In the genomic region with DNA sequence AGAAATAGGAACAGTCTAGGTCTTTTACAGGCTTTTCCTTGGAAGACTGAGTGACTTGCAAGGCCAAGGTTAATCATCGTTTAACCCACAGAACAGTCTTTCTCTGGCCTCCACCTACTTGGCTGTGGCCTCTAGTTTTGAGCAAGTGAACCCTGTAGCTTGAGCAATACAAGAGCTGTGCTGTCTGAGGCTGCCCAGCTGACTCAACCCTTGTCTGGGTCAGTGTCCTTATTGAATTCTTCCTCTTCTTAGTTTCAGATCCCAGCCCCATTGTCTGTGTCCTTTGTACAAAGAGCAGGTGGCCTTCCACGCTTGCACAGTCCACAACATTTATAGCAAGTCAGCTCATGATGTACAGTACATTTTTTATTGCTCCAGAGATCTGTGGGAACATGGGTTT, we compare ENCODE assay signal across 11 mouse cellular contexts. TPM values are rescaled to one million over a fixed set of nuclear protein-coding genes. Genes with fewer than 3 reads are reported as not detected.
A peak's percentile ranks its signal among the peaks of the same experiment; 100 is the strongest.
DNase-seq lines count a peak whose midpoint lies in the region; ATAC-seq and TF ChIP-seq lines count a peak whose summit lies in the region.
"Had no signal": no experiment of that assay in that cellular context is flagged by ENCODE, and none has a peak within 500 bp of the region (broad histone marks: within the 10 kb centered on the region; RNA-seq: fewer than 3 reads in every experiment).

No protein-coding gene starts in this region.

- no peak overlapping the region for H3K4me2 ChIP-seq in stomach, postnatal 0 days (replicated peaks; ENCODE audit: low read depth)
- H3K4me2 ChIP-seq: heart, embryonic 13.5 days had no signal

- H3K9me3 ChIP-seq in stomach, postnatal 0 days (ENCODE audit: control insufficient read depth, low read length), result no peaks in the 10 kb centered on the region
- H3K9me3 ChIP-seq: heart, embryonic 13.5 days had no signal

- WGBS in stomach, postnatal 0 days, result 54% methylated on average over 2 of the region's 2 CpGs

- TF ChIP-seq CTCF in gastrocnemius, adult 2 months (IDR thresholded peaks at IDR 0.05), result no peak
- TF ChIP-seq CTCF in stomach, postnatal 0 days (IDR thresholded peaks at IDR 0.05; ENCODE audit: low read depth), result no peak

- no peak overlapping the region for H3K4me3 ChIP-seq in gastrocnemius, adult 2 months
- H3K4me3 ChIP-seq in stomach, postnatal 0 days (ENCODE audit: low read depth, low read length), result no peak overlapping the region
- H3K4me3 ChIP-seq: heart, embryonic 13.5 days had no signal

- intact Hi-C loops in gastrocnemius, adult 2 months (cut with DNase I), result loop anchor here (10.0 kb wide), 1 partner anchor 145 kb away; no protein-coding TSS in a partner anchor

- peak; percentile 68 for DNase-seq in gastrocnemius, adult 2 months
- no peak for DNase-seq in gastrocnemius, postnatal 10 days
- peak; percentile 12 to 18 for DNase-seq in spleen, postnatal 36 days (ENCODE audit: low spot score in 2 of 2)
- no peak for DNase-seq in spleen, adult 12 weeks (ENCODE audit: low spot score)
- DNase-seq in kidney, postnatal 10 days, result peak; percentile 47
- DNase-seq in stomach, postnatal 0 days (ENCODE audit: low spot score), result no peak
- no peak for DNase-seq in right cerebral cortex, postnatal 10 days (ENCODE audit: low spot score in 2 of 2)
- no peak for DNase-seq in cerebellum, adult 11 months

- H3K9ac ChIP-seq in stomach, postnatal 0 days (ENCODE audit: low read length), result no peak overlapping the region
- H3K9ac ChIP-seq: heart, embryonic 13.5 days had no signal

- no peaks in the 10 kb centered on the region for H3K27me3 ChIP-seq in stomach, postnatal 0 days (ENCODE audit: control insufficient read depth, insufficient read depth, low read length)
- H3K27me3 ChIP-seq: heart, embryonic 13.5 days had no signal

- H3K4me1 ChIP-seq in stomach, postnatal 0 days (replicated peaks; ENCODE audit: control insufficient read depth, insufficient read depth), result 0 out of 2 replicates have a peak, but pooled peaks cover 4% of the 10 kb centered on the region

- peak; percentile 47; the same call in 1 of the 2 replicates for ATAC-seq in stomach, postnatal 0 days (ENCODE audit: low FRiP score, low TSS enrichment)

- no peak for TF ChIP-seq EP300 in stomach, postnatal 0 days (optimal IDR thresholded peaks at IDR 0.05)

- H3K36me3 ChIP-seq in stomach, postnatal 0 days (ENCODE audit: control insufficient read depth, insufficient read depth, low read length), result no peaks in the 10 kb centered on the region
- H3K36me3 ChIP-seq: heart, embryonic 13.5 days had no signal

- peak overlapping the region; percentile 54 for H3K27ac ChIP-seq in gastrocnemius, adult 2 months
- H3K27ac ChIP-seq in stomach, postnatal 0 days (replicated peaks), result no peak overlapping the region
- H3K27ac ChIP-seq: heart, embryonic 13.5 days had no signal

RNA-seq across cellular contexts. Expression of a gene that starts 16.6 kb away (rescaled TPM):
- total RNA-seq in gastrocnemius, adult 2 months (2021), result not detected
- not detected for total RNA-seq in gastrocnemius, postnatal 10 days (2021)
- polyA plus RNA-seq in stomach, postnatal 0 days (2015; fragmentation: Nextera tagmentation; extraction: Ambion mirVana), result not detected in 2 replicates
- total RNA-seq: layer of hippocampus, postnatal 14 days had no signal
- polyA plus RNA-seq: heart, embryonic 13.5 days; urinary bladder, adult 2 months had no signal

Comparison
In these comparisons a context has a peak if more than half of its experiments do, and no peak if none do; other contexts are left out.
1. DNase-seq: peak in gastrocnemius, adult 2 months (single experiment), spleen, postnatal 36 days (2 of 2) and kidney, postnatal 10 days (single experiment); none in gastrocnemius, postnatal 10 days (single experiment), spleen, adult 12 weeks (single experiment), stomach, postnatal 0 days (single experiment), right cerebral cortex, postnatal 10 days (0 of 2) and cerebellum, adult 11 months (single experiment).